Mouse (Mus musculus) limb, embryonic 15.5 days (tissue): ENCODE measurements around the gene Trappc3. TPM values are rescaled to one million over a fixed set of nuclear protein-coding genes. Genes with fewer than 3 reads are reported as not detected.
A peak's percentile ranks its signal among the peaks of the same experiment; 100 is the strongest.

Source experiments
- ATAC-seq: fragments of 200-750 bp; cut with Nextera tagmentation; 2 replicates; pipeline ENCODE4 v1.8.0; 2017; ENCODE audit warnings: low read depth, moderate TSS enrichment; ENCODE audit not compliant: insufficient number of reproducible peaks, low FRiP score, low TSS enrichment
- H3K27ac ChIP-seq: fragments of 300-500 bp; sonication (generic); 2 replicates; pipeline ENCODE4 v1.5.1; 2015; ENCODE audit warnings: moderate library complexity, mild to moderate bottlenecking, inconsistent platforms
- H3K27me3 ChIP-seq: fragments of 300-500 bp; sonication (generic); 2 replicates; pipeline ENCODE4 v1.6.1; 2015; ENCODE audit warnings: inconsistent platforms
- H3K36me3 ChIP-seq: fragments of 300-500 bp; sonication (generic); 2 replicates; pipeline ENCODE4 v1.6.1; 2015; ENCODE audit warnings: inconsistent platforms
- H3K4me1 ChIP-seq: fragments of 300-500 bp; sonication (generic); 2 replicates; pipeline ENCODE4 v1.6.1; 2015; ENCODE audit warnings: inconsistent platforms
- H3K4me2 ChIP-seq: fragments of 300-500 bp; sonication (generic); 2 replicates; pipeline ENCODE4 v1.6.1; 2015; ENCODE audit warnings: mild to moderate bottlenecking, inconsistent platforms
- H3K4me3 ChIP-seq: fragments of 300-500 bp; sonication (generic); 2 replicates; pipeline ENCODE4 v1.5.1; 2015; ENCODE audit warnings: mild to moderate bottlenecking, inconsistent platforms
- H3K9ac ChIP-seq: fragments of 300-500 bp; sonication (generic); 2 replicates; pipeline ENCODE4 v1.6.1; 2015; ENCODE audit warnings: inconsistent platforms
- H3K9me3 ChIP-seq: fragments of 300-500 bp; sonication (generic); 2 replicates; pipeline ENCODE4 v1.6.1; 2016; ENCODE audit warnings: inconsistent platforms
- WGBS: fragments of 180-500 bp; shearing (Covaris S2); methylation state at CpG from one replicate; pipeline ENCODE4 v1.1.7; 2015; 5-methylcytosine and 5-hydroxymethylcytosine counted together
- polyA plus RNA-seq: library from polyadenylated mRNA; unstranded; fragments of >200 nt; fragmentation: Nextera tagmentation; extraction: Ambion mirVana; gene quantifications from 2 replicates; pipeline ENCODE4 v1.2.1, GENCODE M21; 2015

Trappc3 gene
- polyA plus RNA-seq, 1 experiment from 2014 or later: 128 TPM

GRCm38 (mm10) chr4:126252411-126253237 lies 9.5 kb upstream of the Trappc3 start:
- H3K4me3 ChIP-seq: no peak overlapping the region
- 77% methylated on average over 17 of the region's 17 CpGs for WGBS
- peaks cover 60% of the 10 kb centered on the region for H3K4me1 ChIP-seq
- peak overlapping the region; percentile 33; the same call in 1 of the 2 replicates for H3K27ac ChIP-seq
- H3K9me3 ChIP-seq: no peaks in the 10 kb centered on the region
- H3K36me3 ChIP-seq: peaks cover 11% of the 10 kb centered on the region; the same call in 1 of the 2 replicates
- no peak overlapping the region for H3K9ac ChIP-seq
- no peak for ATAC-seq
- 0 out of 2 replicates have a peak overlapping the region, but pooled peaks have one; percentile 12 for H3K4me2 ChIP-seq
- H3K27me3 ChIP-seq: no peaks in the 10 kb centered on the region

GRCm38 (mm10) chr4:126253637-126254272 lies 8.4 kb upstream of the Trappc3 start:
- WGBS: 72% methylated on average over 14 of the region's 14 CpGs

GRCm38 (mm10) chr4:126254315-126255112 lies 7.6 kb upstream of the Trappc3 start:
- Histone ChIP-seq H3K4me3 (peak overlapping the region; percentile 98), H3K27me3 (no peaks in the 10 kb centered on the region), H3K9ac (peak overlapping the region; percentile 97), H3K36me3 (peaks cover 5% of the 10 kb centered on the region; the same call in 1 of the 2 replicates), H3K4me2 (peak overlapping the region; percentile 72), H3K27ac (peak overlapping the region; percentile 95), H3K9me3 (no peaks in the 10 kb centered on the region), H3K4me1 (peaks cover 68% of the 10 kb centered on the region)
- ATAC-seq: peak; percentile 31; the same call in 1 of the 2 replicates
- 15% methylated on average over 9 of the region's 9 CpGs for WGBS

More at GRCm38 (mm10) chr4:126253637-126254272, 8.4 kb upstream of the Trappc3 start:
- Histone ChIP-seq H3K9ac (0 out of 2 replicates have a peak overlapping the region, but pooled peaks have one; percentile 14), H3K27me3 (no peaks in the 10 kb centered on the region), H3K4me1 (peaks cover 61% of the 10 kb centered on the region), H3K36me3 (peaks cover 5% of the 10 kb centered on the region; the same call in 1 of the 2 replicates), H3K9me3 (no peaks in the 10 kb centered on the region), H3K4me2 (peak overlapping the region; percentile 72), H3K4me3 (peak overlapping the region; percentile 98), H3K27ac (no peak overlapping the region)
- no peak for ATAC-seq

- H3K27ac ChIP-seq: peak overlapping the region; percentile 95
- no peaks in the 10 kb centered on the region for H3K9me3 ChIP-seq
- H3K4me3 ChIP-seq: peak overlapping the region; percentile 98
- peaks cover 73% of the 10 kb centered on the region for H3K4me1 ChIP-seq
- H3K4me2 ChIP-seq: peak overlapping the region; percentile 72
- H3K36me3 ChIP-seq: peaks cover 5% of the 10 kb centered on the region; the same call in 1 of the 2 replicates
- WGBS: under 1% methylated on average over 50 of the region's 50 CpGs
- H3K9ac ChIP-seq: peak overlapping the region; percentile 97
- ATAC-seq: no peak
- H3K27me3 ChIP-seq: no peaks in the 10 kb centered on the region
These were observed 6.8 kb upstream of the Trappc3 start for GRCm38 (mm10) chr4:126255113-126256001.

GRCm38 (mm10) chr4:126256131-126256791 lies 5.9 kb upstream of the Trappc3 start, which contains the start of gene Map7d1:
Gene Map7d1, minus strand, starts transcription at chr4:126256343.
- H3K27ac ChIP-seq: peak within 1 kb of the TSS; percentile 95
- H3K9ac ChIP-seq: peak within 1 kb of the TSS; percentile 97
- peak within 1 kb of the TSS; percentile 98 for H3K4me3 ChIP-seq
- no peaks in the 10 kb centered on the region; the same call in 1 of the 2 replicates for H3K36me3 ChIP-seq
- peak; percentile 82; the same call in 1 of the 2 replicates for ATAC-seq
- under 1% methylated on average over 58 of the region's 59 CpGs for WGBS
- peak within 1 kb of the TSS; percentile 72 for H3K4me2 ChIP-seq
- H3K4me1 ChIP-seq: peaks cover 73% of the 10 kb centered on the region
- H3K27me3 ChIP-seq: no peaks in the 10 kb centered on the region
- H3K9me3 ChIP-seq: no peaks in the 10 kb centered on the region

GRCm38 (mm10) chr4:126256967-126257881 lies 4.9 kb upstream of the Trappc3 start:
- no peaks in the 10 kb centered on the region for H3K36me3 ChIP-seq
- 4% methylated on average over 26 of the region's 26 CpGs for WGBS

GRCm38 (mm10) chr4:126259063-126259462 lies 3.1 kb upstream of the Trappc3 start:
- Histone ChIP-seq H3K27me3 (no peaks in the 10 kb centered on the region), H3K4me2 (peak overlapping the region; percentile 40), H3K27ac (peak overlapping the region; percentile 92), H3K36me3 (no peaks in the 10 kb centered on the region), H3K9me3 (no peaks in the 10 kb centered on the region), H3K9ac (no peak overlapping the region), H3K4me3 (no peak overlapping the region), H3K4me1 (peaks cover 65% of the 10 kb centered on the region)
- ATAC-seq: no peak
- 22% methylated on average over 3 of the region's 3 CpGs for WGBS

More at GRCm38 (mm10) chr4:126256967-126257881, 4.9 kb upstream of the Trappc3 start:
- Histone ChIP-seq H3K27ac (peak overlapping the region; percentile 95), H3K9ac (peak overlapping the region; percentile 97), H3K4me1 (peaks cover 71% of the 10 kb centered on the region), H3K9me3 (no peaks in the 10 kb centered on the region), H3K27me3 (no peaks in the 10 kb centered on the region), H3K4me3 (peak overlapping the region; percentile 98), H3K4me2 (peak overlapping the region; percentile 72)
- ATAC-seq: no peak

- Histone ChIP-seq H3K4me1 (peaks cover 59% of the 10 kb centered on the region), H3K27ac (peak overlapping the region; percentile 92), H3K36me3 (0 out of 2 replicates have a peak, but pooled peaks cover 3% of the 10 kb centered on the region), H3K4me3 (peak overlapping the region; percentile 13), H3K9ac (no peak overlapping the region), H3K4me2 (peak overlapping the region; percentile 40), H3K27me3 (no peaks in the 10 kb centered on the region), H3K9me3 (no peaks in the 10 kb centered on the region)
- under 1% methylated on average over 15 of the region's 15 CpGs for WGBS
- no peak for ATAC-seq
These were observed 2.5 kb upstream of the Trappc3 start for GRCm38 (mm10) chr4:126259523-126260160.

GRCm38 (mm10) chr4:126260520-126261201 lies 1.5 kb upstream of the Trappc3 start:
- Histone ChIP-seq H3K27ac (peak overlapping the region; percentile 92), H3K4me1 (peaks cover 57% of the 10 kb centered on the region), H3K36me3 (peaks cover 10% of the 10 kb centered on the region; the same call in 1 of the 2 replicates), H3K4me3 (no peak overlapping the region), H3K27me3 (no peaks in the 10 kb centered on the region), H3K9me3 (no peaks in the 10 kb centered on the region), H3K4me2 (peak overlapping the region; percentile 35), H3K9ac (no peak overlapping the region)
- peak; percentile 43 for ATAC-seq
- 4% methylated on average over 10 of the region's 10 CpGs for WGBS
